Mouse (Mus musculus): ENCODE data around the gene Olfr1080.
"Not testable (repeated sequence)": the region's sequence is repeated elsewhere in the genome, so short reads cannot be mapped to it uniquely, and the experiment has no call there.

Olfr1080 gene

GRCm38 (mm10) chr2:86558135-86558534 lies at the start of gene Olfr1080:
Gene Olfr1080 (minus strand): TSS chr2:86558235.
- DNase-seq (ENCODE audit: low spot score): not testable (repeated sequence)

GRCm38 (mm10) chr2:86598866-86599265 lies 40.8 kb upstream of the Olfr1080 start, which contains the start of gene Olfr1082:
Gene Olfr1082 (minus strand): TSS chr2:86598966.
- not testable (repeated sequence) for DNase-seq (ENCODE audit: low spot score)

GRCm38 (mm10) chr2:86542380-86542779 lies 15.7 kb downstream of the Olfr1080 start, which contains the start of gene Olfr1079:
Gene Olfr1079 (minus strand): TSS chr2:86542480.
- DNase-seq (ENCODE audit: low spot score): no peak

- DNase-seq (ENCODE audit: low spot score): no peak
Measured at GRCm38 (mm10) chr2:86530991-86531390, 27.0 kb downstream of the Olfr1080 start.

- DNase-seq (ENCODE audit: low spot score): no peak
Measured at GRCm38 (mm10) chr2:86508161-86508560, 49.9 kb downstream of the Olfr1080 start, which contains the start of gene Olfr1076. Gene Olfr1076 (plus strand): TSS chr2:86508461.
